Mouse (Mus musculus) ES-E14 (cell line): ENCODE measurements around the gene Rhob. TPM values are rescaled to one million over a fixed set of nuclear protein-coding genes. Genes with fewer than 3 reads are reported as not detected.
A peak's percentile ranks its signal among the peaks of the same experiment; 100 is the strongest.

Experiments
- DNase-seq: peaks from one replicate; pipeline ENCODE4 v3.0.0-alpha.2; 2013; ENCODE audit warnings: low read depth, low spot score
- H3K27ac ChIP-seq: 2 replicates; pipeline ENCODE4 v1.5.1; 2012; ENCODE audit warnings: low read depth, mild to moderate bottlenecking, low read length, moderate library complexity, mixed read lengths; ENCODE audit not compliant: poor library complexity, insufficient read depth, severe bottlenecking
- H3K36me3 ChIP-seq: 2 replicates; pipeline ENCODE4 v1.6.1; 2012; ENCODE audit warnings: mild to moderate bottlenecking, low read length, moderate library complexity, mixed read lengths; ENCODE audit not compliant: control insufficient read depth, poor library complexity, insufficient read depth, severe bottlenecking
- H3K4me1 ChIP-seq, 2 experiments: fragments of 150-350 bp in 1 of 2; sonication (generic) in 1 of 2; 2 replicates each; pipeline ENCODE4 v1.6.1; 2012; ENCODE audit warnings: low read length in 2 of 2, mild to moderate bottlenecking in 1 of 2, mixed read lengths in 1 of 2; ENCODE audit not compliant: control insufficient read depth in 2 of 2, insufficient read depth in 2 of 2, poor library complexity in 1 of 2
- H3K4me3 ChIP-seq, 2 experiments: fragments of 150-350 bp in 1 of 2; sonication (generic) in 1 of 2; 2 replicates each; pipeline ENCODE4 v1.5.1; 2012; ENCODE audit warnings: low read length in 2 of 2, low read depth in 1 of 2, mild to moderate bottlenecking in 1 of 2, mixed read lengths in 1 of 2; ENCODE audit not compliant: insufficient read depth in 1 of 2, poor library complexity in 1 of 2, severe bottlenecking in 1 of 2
- H3K9ac ChIP-seq: 2 replicates; pipeline ENCODE4 v1.6.1; 2012; ENCODE audit warnings: low read depth, mild to moderate bottlenecking, low read length, mixed read lengths; ENCODE audit not compliant: poor library complexity, insufficient read depth, severe bottlenecking
- H3K9me3 ChIP-seq: fragments of 150-350 bp; sonication (generic); 2 replicates; pipeline ENCODE4 v1.6.1; 2012; ENCODE audit warnings: low read depth, mild to moderate bottlenecking, low read length; ENCODE audit not compliant: control insufficient read depth, insufficient read depth
- CHD2 ChIP-seq: IDR thresholded peaks from 2 replicates; pipeline ENCODE4 v1.6.1; 2014; ENCODE audit warnings: mild to moderate bottlenecking, low read depth, low read length, inconsistent platforms
- HCFC1 ChIP-seq: IDR thresholded peaks from 2 replicates; pipeline ENCODE4 v1.6.1; 2012; ENCODE audit warnings: low read length, inconsistent platforms, borderline replicate concordance; ENCODE audit not compliant: insufficient read depth
- MAFK ChIP-seq: IDR thresholded peaks from 2 replicates; pipeline ENCODE4 v1.6.1; 2014; ENCODE audit warnings: mild to moderate bottlenecking, low read depth, low read length, inconsistent platforms; ENCODE audit not compliant: insufficient read depth
- ZC3H11A ChIP-seq: IDR thresholded peaks from 2 replicates; pipeline ENCODE4 v1.6.1; 2012; ENCODE audit warnings: low read depth, mild to moderate bottlenecking, inconsistent platforms, low read length, borderline replicate concordance
- ZNF384 ChIP-seq: IDR thresholded peaks from 2 replicates; pipeline ENCODE4 v1.6.1; 2012; ENCODE audit warnings: low read depth, low read length, inconsistent platforms
- in situ Hi-C, 2 experiments: fragments of 600-800 bp; cut with MboI; formaldehyde crosslinking; loops; one replicate each; pipeline ENCODE4 v1.15.1; 2025; ENCODE audit warnings: low sequenced_read_pairs in 2 of 2, inconsistent platforms in 1 of 2; ENCODE audit not compliant: unreplicated experiment in 2 of 2
- total RNA-seq: library from RNA; depleted of rRNA; stranded (reverse); fragments of 300-350 nt; gene quantifications from 2 replicates; pipeline ENCODE4 v1.2.3, GENCODE M21; 2012

The Rhob gene
- total RNA-seq, 1 experiment = 43.6 TPM

DNA sequence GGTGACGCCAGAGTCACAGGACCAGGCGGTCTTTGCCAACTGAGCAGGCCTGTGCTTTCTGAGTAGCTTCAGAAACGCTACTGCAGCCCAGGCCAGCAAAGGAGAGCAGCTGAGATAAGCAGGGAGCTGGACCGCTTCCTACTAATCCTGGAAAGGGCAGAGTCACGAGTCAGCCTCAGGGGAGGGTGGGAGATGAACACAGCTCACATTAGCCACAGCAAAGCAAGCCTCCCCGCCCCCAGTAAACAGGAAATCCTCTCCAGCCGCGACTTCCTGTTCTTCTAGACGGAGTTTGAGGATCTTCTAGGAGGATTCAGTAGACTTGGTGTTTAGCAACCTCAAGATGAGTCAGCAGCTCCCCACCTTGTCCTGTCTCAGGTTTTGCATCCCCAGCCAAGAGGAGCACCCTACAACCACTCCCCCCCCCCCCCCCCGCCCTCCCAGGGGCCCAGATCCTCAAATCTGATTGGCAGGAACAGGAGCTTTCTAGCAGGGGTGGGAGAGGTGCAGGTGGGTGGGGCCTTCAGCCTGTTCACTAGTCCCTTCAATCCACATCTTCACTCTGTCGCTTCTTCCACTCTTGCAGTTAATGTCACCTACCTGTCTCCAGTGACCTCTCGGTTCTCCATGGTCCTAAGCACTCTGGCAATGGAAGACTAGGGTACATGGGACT, 21.7 kb upstream of the Rhob start:
- Histone ChIP-seq H3K4me3 (peak overlapping the region in 1 of 2 experiments; percentile 34; a peak in 2 of 4 replicates), H3K4me1 (peaks cover 6 to 32% of the 10 kb centered on the region in 2 experiments; a peak in 3 of 4 replicates), H3K9ac (no peak overlapping the region; the same call in 1 of the 2 replicates), H3K9me3 (no peaks in the 10 kb centered on the region), H3K27ac (peak overlapping the region; percentile 73), H3K36me3 (no peaks in the 10 kb centered on the region)
- in situ Hi-C loops = no loop called here
- TF ChIP-seq ZNF384 (no peak), ZC3H11A (no peak), MAFK (peak; percentile 60; the same call in 1 of the 2 replicates), HCFC1 (no peak), CHD2 (no peak)
- DNase-seq = peak; percentile 49

DNA sequence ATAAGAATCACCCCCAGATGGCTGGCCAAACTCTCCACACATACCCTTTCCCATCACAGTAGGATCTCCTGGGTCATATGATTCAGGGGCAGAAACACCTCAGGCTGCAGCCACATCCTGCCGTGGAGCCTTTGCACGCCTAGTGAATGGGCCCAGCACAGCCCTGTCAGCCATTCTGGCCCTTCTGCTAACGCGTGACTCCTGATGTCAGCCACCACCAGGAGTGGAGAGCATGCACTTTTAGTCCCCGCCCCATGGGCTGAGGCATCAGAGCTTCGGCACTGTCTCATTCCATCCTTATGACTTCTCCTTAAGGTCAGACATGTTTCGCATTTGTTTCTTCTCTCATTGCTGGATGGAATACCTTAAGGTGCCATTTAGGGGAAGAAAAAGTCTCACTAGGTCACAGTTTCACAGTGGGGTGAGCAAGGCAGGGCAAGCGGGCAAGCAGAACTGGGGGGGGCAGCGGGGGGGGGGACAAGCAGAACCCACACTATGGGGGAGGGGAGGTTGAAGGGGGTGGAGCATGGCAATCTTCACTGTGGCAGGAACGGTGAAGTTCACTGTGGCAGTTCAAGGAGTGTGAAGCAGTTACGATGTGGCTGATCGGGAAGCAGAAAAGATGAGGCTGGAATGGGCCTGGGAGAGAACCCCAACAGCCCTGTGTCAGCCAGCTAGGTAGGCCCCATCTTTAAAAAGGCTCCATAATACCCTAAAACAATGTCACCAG, 19.8 kb upstream of the Rhob start:
- H3K4me1 ChIP-seq = peaks cover 6 to 27% of the 10 kb centered on the region in 2 experiments; a peak in 3 of 4 replicates
- no peaks in the 10 kb centered on the region for H3K36me3 ChIP-seq
- H3K27ac ChIP-seq = 0 out of 2 replicates have a peak overlapping the region, but pooled peaks have one; percentile 4
- H3K9me3 ChIP-seq = no peaks in the 10 kb centered on the region
- no peak for DNase-seq
- no peak overlapping the region; the same call in 1 of the 2 replicates for H3K9ac ChIP-seq
- in situ Hi-C loops = loop anchor here in 1 of 2 experiments (10.0 kb wide), 1 partner anchor 195 kb away; no protein-coding TSS in a partner anchor
- TF ChIP-seq HCFC1 (no peak), ZNF384 (no peak), ZC3H11A (no peak), CHD2 (no peak), MAFK (no peak)
- no peak overlapping the region for H3K4me3 ChIP-seq

- H3K4me3 ChIP-seq = no peak overlapping the region
- no peak overlapping the region for H3K27ac ChIP-seq
- no peak for DNase-seq
- no peak for TF ChIP-seq ZNF384
- TF ChIP-seq CHD2 = no peak
- no peak for TF ChIP-seq HCFC1
- H3K4me1 ChIP-seq = no peaks in the 10 kb centered on the region
- in situ Hi-C loops = loop anchor here in 1 of 2 experiments (10.0 kb wide), 1 partner anchor 186 kb away; no protein-coding TSS in a partner anchor
- no peaks in the 10 kb centered on the region for H3K9me3 ChIP-seq
- no peaks in the 10 kb centered on the region for H3K36me3 ChIP-seq
- no peak overlapping the region for H3K9ac ChIP-seq
Observed at GRCm38 (mm10) chr12:8511037-8511882, 11.5 kb upstream of the Rhob start.

- Histone ChIP-seq H3K9ac (no peak overlapping the region), H3K36me3 (no peaks in the 10 kb centered on the region), H3K4me1 (no peaks in the 10 kb centered on the region), H3K4me3 (no peak overlapping the region), H3K9me3 (no peaks in the 10 kb centered on the region), H3K27ac (no peak overlapping the region)
- TF ChIP-seq MAFK (no peak), ZC3H11A (no peak), ZNF384 (no peak), CHD2 (no peak), HCFC1 (no peak)
- in situ Hi-C loops = loop anchor here in 1 of 2 experiments (10.0 kb wide), 1 partner anchor 186 kb away; no protein-coding TSS in a partner anchor
- DNase-seq = no peak
Observed at GRCm38 (mm10) chr12:8510317-8510988, 10.6 kb upstream of the Rhob start.
